Mouse (Mus musculus): ENCODE measurements around the gene Clec11a.
A peak's percentile ranks its signal among the peaks of the same experiment; 100 is the strongest.

GRCm38 (mm10) chr7:44253023-44253616 is 53.6 kb downstream of the Clec11a start:
- TF ChIP-seq GATA1 (IDR thresholded peaks at IDR 0.05; ENCODE audit: low read depth, low read length) (no peak), E2F4 (IDR thresholded peaks at IDR 0.05; ENCODE audit: borderline replicate concordance, low read depth, low read length) (no peak), CTCF (IDR thresholded peaks at IDR 0.05 in 2 of 3, conservative IDR thresholded peaks at IDR 0.05 in 1 of 3; ENCODE audit: control insufficient read depth in 1 of 3, insufficient read depth in 1 of 3, low read depth in 2 of 3, low read length in 3 of 3, poor library complexity in 1 of 3, severe bottlenecking in 1 of 3) (peak in 1 of 3 experiments; percentile 10; a peak in 2 of 6 replicates), ZKSCAN1 (IDR thresholded peaks at IDR 0.05; ENCODE audit: low read depth, low read length) (no peak), POLR2A (IDR thresholded peaks at IDR 0.05; ENCODE audit: control insufficient read depth in 1 of 2, insufficient read depth in 1 of 2, low read depth in 1 of 2, low read length in 2 of 2, poor library complexity in 1 of 2) (peak; percentile 49 to 71; a peak in 2 of 4 replicates), MAX (IDR thresholded peaks at IDR 0.05; ENCODE audit: low read length) (no peak), EP300 (IDR thresholded peaks at IDR 0.05; ENCODE audit: low read depth in 1 of 2, low read length in 2 of 2) (peak in 1 of 2 experiments; percentile 4; a peak in 1 of 4 replicates), MAFK (IDR thresholded peaks at IDR 0.05; ENCODE audit: borderline replicate concordance, low read depth, low read length) (no peak), MYB (IDR thresholded peaks at IDR 0.05; ENCODE audit: low read depth, low read length) (no peak), USF1 (IDR thresholded peaks at IDR 0.05; ENCODE audit: low read depth, low read length) (no peak)

Measured in MEL (cell line).